Mouse (Mus musculus): ENCODE data around the gene Sdk1.

GRCm38 (mm10) chr5:141720751-141721150 is 479.5 kb downstream of the Sdk1 start:
- TF ChIP-seq HCFC1 (IDR thresholded peaks at IDR 0.05; ENCODE audit: borderline replicate concordance, insufficient read depth, low read length) (no peak), MAFK (IDR thresholded peaks at IDR 0.05; ENCODE audit: insufficient read depth, low read depth, low read length) (no peak), ZNF384 (IDR thresholded peaks at IDR 0.05; ENCODE audit: low read depth, low read length) (no peak), ZC3H11A (IDR thresholded peaks at IDR 0.05; ENCODE audit: borderline replicate concordance, low read depth, low read length) (no peak)
